Mouse (Mus musculus): ENCODE data around the gene Trim45. TPM values are rescaled to one million over a fixed set of nuclear protein-coding genes. Genes with fewer than 3 reads are reported as not detected.
A peak's percentile ranks its signal among the peaks of the same experiment; 100 is the strongest.

The Trim45 gene
- polyA plus RNA-seq, 1 experiment from 2014 or later, result 8.3 TPM

DNA sequence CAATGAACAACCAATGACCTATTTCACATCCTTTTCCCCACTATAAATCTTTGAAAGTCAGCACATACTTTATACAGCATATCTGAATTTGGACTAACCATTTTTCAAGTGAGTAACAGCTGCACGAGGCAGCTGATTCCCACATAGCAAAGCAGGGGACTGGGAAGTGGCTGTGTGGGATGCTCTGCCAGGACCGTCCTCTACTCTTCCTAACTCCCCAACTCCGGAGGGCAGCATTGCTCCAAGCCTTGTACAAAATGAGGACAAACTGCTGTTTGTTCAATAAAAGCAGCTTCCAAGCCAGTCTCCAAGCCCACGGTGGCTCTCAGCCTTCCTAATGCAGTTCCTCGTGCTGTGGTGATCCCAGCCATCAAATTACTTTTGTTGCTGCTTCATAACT, 11.4 kb upstream of the Trim45 start:
- WGBS, result 67% methylated on average over 5 of the region's 5 CpGs
- Histone ChIP-seq H3K27me3 (no peaks in the 10 kb centered on the region), H3K9ac (replicated peaks) (no peak overlapping the region), H3K9me3 (no peaks in the 10 kb centered on the region), H3K36me3 (no peaks in the 10 kb centered on the region), H3K4me1 (replicated peaks) (no peaks in the 10 kb centered on the region), H3K27ac (no peak overlapping the region), H3K4me3 (replicated peaks) (no peak overlapping the region), H3K4me2 (replicated peaks) (no peak overlapping the region)
- no peak for ATAC-seq

DNA sequence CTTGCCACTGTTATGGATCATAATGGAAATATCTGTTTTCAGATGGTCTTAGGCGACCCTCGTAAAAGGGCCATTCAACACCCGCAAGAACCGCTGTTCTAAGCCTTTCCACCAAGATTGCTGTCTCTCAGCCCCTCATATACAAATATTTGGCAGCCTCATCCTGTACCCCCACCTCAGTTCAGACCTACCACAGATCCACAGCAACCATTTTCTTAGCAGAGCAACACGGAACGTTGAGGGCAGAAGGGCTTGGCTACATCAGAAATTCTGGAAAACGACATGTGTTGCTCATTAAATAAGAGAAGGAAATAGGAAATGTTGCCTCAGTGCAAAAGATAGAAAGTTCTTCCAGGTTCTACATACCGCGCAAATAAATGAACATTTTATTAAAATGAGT, 11.0 kb upstream of the Trim45 start:
- WGBS, result 87% methylated on average over 9 of the region's 9 CpGs

DNA sequence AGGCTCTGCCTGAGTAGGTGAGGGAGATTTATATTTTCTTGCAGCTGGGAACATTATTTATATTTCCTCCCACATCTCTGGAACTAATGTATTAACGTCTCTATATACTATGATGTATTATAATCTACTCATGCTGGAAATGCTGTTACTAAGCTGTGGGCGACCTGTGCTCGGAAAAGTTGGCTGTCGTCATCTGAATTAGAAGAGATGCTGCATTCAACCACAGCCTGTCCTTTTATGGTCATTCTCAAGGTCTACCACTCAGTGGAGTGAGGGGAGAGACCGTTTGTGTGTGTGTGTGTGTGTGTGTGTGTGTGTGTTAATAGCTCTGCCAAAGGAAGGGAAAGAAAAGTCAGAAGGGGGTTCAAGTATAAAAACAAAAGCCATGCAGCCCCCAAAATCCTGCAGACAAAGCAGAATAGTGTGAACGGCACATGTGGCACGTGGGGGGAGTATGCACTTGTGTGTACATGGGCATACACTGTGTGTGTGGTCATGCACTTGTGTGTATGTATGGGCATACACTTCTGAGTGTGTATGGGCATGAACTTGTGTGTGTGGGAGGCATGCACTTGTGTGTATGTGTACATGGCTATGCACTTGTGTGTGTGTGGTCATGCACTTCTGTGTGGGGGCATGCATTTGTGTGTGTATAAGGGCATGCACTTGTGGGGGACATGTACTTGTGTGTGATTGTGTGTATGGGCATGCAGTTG, 10.3 kb upstream of the Trim45 start:
- Histone ChIP-seq H3K4me1 (replicated peaks) (no peaks in the 10 kb centered on the region), H3K27ac (no peak overlapping the region), H3K27me3 (no peaks in the 10 kb centered on the region), H3K4me3 (replicated peaks) (no peak overlapping the region), H3K4me2 (replicated peaks) (no peak overlapping the region), H3K36me3 (no peaks in the 10 kb centered on the region), H3K9me3 (no peaks in the 10 kb centered on the region), H3K9ac (replicated peaks) (no peak overlapping the region)
- WGBS, result 80% methylated on average over 7 of the region's 7 CpGs
- ATAC-seq, result 0 out of 2 replicates have a peak, but pooled peaks have one; percentile 30

More for the DNA sequence above, 11.0 kb upstream of the Trim45 start:
- Histone ChIP-seq H3K27ac (no peak overlapping the region), H3K9me3 (no peaks in the 10 kb centered on the region), H3K4me1 (replicated peaks) (no peaks in the 10 kb centered on the region), H3K4me3 (replicated peaks) (no peak overlapping the region), H3K27me3 (no peaks in the 10 kb centered on the region), H3K9ac (replicated peaks) (no peak overlapping the region), H3K36me3 (no peaks in the 10 kb centered on the region), H3K4me2 (replicated peaks) (no peak overlapping the region)
- no peak for ATAC-seq

DNA sequence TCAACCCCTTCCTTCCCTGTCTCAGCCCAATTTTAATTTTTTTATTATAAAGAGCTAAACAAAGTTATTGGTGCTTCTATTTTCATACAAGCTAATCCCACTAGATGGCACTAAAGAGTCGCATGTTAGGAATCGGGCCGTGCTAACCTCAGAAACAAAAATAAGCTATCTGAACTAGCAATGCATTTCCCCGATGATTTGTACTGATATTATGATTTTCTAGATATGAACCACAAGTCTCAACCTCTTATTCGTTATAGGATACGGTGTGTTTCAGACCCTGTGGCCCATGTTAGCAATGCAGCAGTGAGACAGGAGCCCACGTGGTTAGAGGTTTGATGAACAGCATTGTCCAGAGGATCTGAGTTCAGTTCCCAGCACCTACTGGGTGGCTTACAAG, 5.2 kb upstream of the Trim45 start:
- no peaks in the 10 kb centered on the region for H3K36me3 ChIP-seq
- no peak for ATAC-seq
- H3K4me3 ChIP-seq (replicated peaks), result no peak overlapping the region
- no peak overlapping the region for H3K27ac ChIP-seq
- no peak overlapping the region for H3K4me2 ChIP-seq (replicated peaks)
- H3K4me1 ChIP-seq (replicated peaks), result peaks cover 6% of the 10 kb centered on the region
- WGBS, result 27% methylated on average over 7 of the region's 7 CpGs
- no peak overlapping the region for H3K9ac ChIP-seq (replicated peaks)
- no peaks in the 10 kb centered on the region for H3K27me3 ChIP-seq
- no peaks in the 10 kb centered on the region for H3K9me3 ChIP-seq

DNA sequence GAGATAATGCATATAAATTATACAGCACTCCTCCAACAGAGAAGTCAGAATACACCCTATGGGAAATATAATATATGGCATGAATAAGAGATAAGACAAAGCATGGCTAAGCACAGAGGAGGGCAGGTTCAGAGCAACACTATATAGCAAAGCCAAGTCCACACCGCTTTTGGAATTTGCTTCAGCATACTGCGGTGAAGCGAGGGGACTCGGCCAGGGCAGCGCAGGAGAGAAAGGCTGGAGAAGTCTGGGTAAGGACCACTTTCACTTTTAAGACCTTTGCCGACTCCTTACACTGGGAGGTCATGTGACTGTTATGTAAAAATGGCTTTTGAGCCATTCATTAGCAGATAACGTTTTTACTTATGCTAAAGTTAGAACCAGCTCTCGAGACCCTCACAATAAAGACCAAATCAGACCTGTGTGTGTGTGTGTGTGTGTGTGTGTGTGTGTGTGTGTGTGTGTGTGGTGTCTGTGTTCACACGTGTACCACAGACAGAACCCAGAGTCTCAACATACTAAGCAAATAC, 1.3 kb upstream of the Trim45 start:
- no peaks in the 10 kb centered on the region for H3K27me3 ChIP-seq
- no peak overlapping the region for H3K9ac ChIP-seq (replicated peaks)
- WGBS, result 83% methylated on average over 9 of the region's 9 CpGs
- no peak overlapping the region for H3K4me2 ChIP-seq (replicated peaks)
- H3K27ac ChIP-seq, result no peak overlapping the region
- peaks cover 37% of the 10 kb centered on the region for H3K4me1 ChIP-seq (replicated peaks)
- ATAC-seq, result no peak
- H3K4me3 ChIP-seq (replicated peaks), result no peak overlapping the region
- peaks cover 8% of the 10 kb centered on the region; the same call in 1 of the 2 replicates for H3K36me3 ChIP-seq
- H3K9me3 ChIP-seq, result no peaks in the 10 kb centered on the region

DNA sequence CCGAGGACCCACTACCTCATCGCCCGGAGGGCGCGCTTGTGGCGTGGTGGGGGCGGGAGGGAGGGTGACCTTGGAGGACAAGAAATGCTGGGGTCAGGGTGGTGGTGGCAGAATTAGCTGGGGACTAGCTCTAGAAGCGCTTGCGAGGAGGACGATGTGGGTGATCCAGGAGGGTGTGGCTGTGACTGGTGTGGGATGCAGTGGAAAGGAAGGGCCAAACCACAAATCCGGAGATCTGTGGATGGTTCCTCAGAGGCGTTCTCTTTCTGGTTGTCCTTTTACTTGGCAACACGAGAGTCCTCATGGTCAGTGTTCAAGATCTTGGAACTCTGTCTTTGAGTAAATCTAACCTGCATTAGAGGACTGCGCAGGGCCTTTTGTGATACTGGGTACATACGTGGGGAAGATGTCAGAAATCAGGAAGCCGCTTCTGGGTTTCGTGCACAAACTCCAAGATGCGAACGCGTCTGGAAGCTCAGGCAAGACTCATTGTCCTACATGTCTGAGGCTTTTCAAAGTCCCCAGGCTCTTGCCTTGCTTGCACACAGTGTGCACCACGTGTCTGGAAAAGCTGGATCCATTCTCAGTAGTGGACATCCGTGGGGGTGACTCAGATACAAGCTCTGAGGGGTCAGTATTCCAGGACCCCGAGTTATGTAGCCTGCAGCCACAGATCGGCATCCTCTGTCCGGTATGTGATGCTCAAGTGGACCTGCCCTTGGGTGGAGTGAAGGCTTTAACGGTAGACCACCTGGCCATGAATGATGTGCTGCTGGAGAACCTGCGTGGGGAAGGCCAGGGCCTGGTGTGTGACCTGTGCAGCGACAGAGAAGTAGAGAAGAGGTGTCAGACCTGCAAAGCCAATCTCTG, 739 bp downstream of the Trim45 start:
- H3K4me2 ChIP-seq (replicated peaks), result peak overlapping the region; percentile 70
- WGBS, result 39% methylated on average over 28 of the region's 28 CpGs
- peak; percentile 71 for ATAC-seq
- H3K27ac ChIP-seq, result peak overlapping the region; percentile 80
- H3K4me1 ChIP-seq (replicated peaks), result peaks cover 52% of the 10 kb centered on the region
- no peaks in the 10 kb centered on the region for H3K27me3 ChIP-seq
- H3K4me3 ChIP-seq (replicated peaks), result peak overlapping the region; percentile 55
- H3K36me3 ChIP-seq, result peaks cover 16% of the 10 kb centered on the region
- peak overlapping the region; percentile 76 for H3K9ac ChIP-seq (replicated peaks)
- no peaks in the 10 kb centered on the region for H3K9me3 ChIP-seq

DNA sequence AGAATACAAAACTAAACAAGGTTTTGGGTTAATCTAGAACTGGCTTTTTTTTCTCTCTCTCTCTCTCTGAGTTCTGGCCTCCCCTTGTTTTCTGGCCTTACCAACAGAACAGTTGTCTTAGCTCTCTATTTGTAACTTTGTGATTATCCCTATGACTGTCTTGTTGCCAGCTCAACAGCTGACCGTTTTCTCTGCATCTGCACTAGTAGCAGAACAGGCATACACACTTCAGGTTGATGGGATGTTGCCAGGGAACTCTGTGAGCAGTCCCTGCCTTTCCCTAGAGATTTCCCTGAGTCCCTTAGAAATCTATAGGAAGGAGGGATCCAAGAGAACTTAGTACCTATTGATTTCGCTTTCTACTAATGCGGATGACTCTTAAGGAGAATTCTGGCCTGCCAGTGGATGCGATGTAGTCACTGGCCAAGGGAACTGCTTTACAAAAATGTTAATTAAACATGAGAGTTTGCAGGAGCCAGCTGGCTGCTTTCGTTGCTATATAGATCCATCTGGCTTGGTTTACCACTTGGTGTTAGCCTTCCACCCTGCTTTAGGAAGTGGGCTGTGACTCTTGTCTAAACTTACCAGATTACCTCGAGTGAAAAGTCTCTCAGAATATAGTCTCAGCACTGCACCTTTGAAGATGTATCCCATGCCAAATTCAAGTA, 2.2 kb downstream of the Trim45 start:
- H3K4me3 ChIP-seq (replicated peaks), result no peak overlapping the region
- no peak overlapping the region for H3K4me2 ChIP-seq (replicated peaks)
- H3K27ac ChIP-seq, result no peak overlapping the region
- H3K9me3 ChIP-seq, result no peaks in the 10 kb centered on the region
- no peaks in the 10 kb centered on the region for H3K27me3 ChIP-seq
- no peak for ATAC-seq
- peaks cover 31% of the 10 kb centered on the region for H3K36me3 ChIP-seq
- H3K4me1 ChIP-seq (replicated peaks), result peaks cover 56% of the 10 kb centered on the region
- WGBS, result 80% methylated on average over 6 of the region's 6 CpGs
- no peak overlapping the region for H3K9ac ChIP-seq (replicated peaks)

DNA sequence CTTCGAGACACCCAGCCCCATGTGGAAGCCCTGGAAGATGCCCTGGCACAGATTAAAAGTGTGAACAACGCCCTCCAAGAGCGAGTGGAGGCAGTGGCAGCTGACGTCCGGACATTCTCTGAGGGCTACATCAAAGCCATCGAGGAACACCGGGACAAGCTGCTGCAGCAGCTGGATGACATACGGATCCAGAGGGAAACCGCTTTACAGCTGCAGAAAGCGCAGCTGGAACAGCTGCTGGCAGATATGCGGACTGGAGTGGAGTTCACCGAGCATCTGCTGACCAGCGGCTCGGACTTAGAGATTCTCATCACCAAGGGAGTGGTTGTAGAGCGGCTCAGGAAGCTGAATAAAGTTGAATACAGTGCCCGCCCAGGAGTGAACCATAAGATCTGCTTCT, 3.2 kb downstream of the Trim45 start:
- no peak overlapping the region for H3K9ac ChIP-seq (replicated peaks)
- WGBS, result 83% methylated on average over 16 of the region's 16 CpGs
- ATAC-seq, result no peak

DNA sequence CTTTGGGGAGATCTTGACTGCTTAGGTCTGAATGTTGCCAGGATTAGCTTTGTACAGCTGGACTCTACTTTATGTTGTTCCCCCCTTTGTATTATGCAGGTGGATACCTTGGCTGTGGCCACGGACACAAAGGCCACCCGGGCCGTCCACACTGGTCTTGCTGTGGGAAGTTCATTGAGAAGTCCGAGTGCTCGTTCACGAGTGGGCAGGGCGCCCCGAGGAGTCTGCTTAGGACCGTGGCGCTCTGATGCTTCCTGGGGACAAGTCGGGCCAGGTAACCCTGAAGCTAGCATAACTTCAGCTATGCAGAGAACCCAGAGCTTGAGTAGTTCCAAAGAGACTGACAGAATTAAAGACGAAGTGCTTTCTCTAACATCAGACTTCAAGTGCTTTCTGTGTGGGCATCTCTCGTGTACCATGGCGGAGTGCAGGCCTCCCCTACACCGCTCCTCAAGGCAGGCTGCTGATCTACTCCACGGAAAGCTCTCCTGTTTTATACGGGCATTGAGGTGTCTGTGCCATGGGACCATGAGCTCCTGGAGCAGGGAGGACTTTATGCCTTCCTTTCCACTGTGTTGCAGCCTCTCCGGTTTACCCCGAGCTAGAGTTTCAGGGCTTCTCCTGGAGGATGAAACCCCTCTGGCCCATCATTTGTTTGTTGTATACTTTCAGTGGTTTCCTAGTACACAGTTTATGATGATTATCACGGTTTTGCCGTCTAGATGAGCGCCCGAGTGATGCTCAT, 9.5 kb downstream of the Trim45 start:
- H3K9ac ChIP-seq (replicated peaks), result no peak overlapping the region
- H3K4me2 ChIP-seq (replicated peaks), result no peak overlapping the region
- ATAC-seq, result no peak
- no peak overlapping the region for H3K4me3 ChIP-seq (replicated peaks)
- H3K4me1 ChIP-seq (replicated peaks), result peaks cover 11% of the 10 kb centered on the region
- WGBS, result 94% methylated on average over 23 of the region's 23 CpGs
- H3K27ac ChIP-seq, result no peak overlapping the region
- H3K27me3 ChIP-seq, result no peaks in the 10 kb centered on the region
- H3K9me3 ChIP-seq, result no peaks in the 10 kb centered on the region
- H3K36me3 ChIP-seq, result peaks cover 88% of the 10 kb centered on the region

More for the DNA sequence above, 3.2 kb downstream of the Trim45 start:
- Histone ChIP-seq H3K4me3 (replicated peaks) (no peak overlapping the region), H3K27ac (no peak overlapping the region), H3K4me2 (replicated peaks) (no peak overlapping the region), H3K27me3 (no peaks in the 10 kb centered on the region), H3K4me1 (replicated peaks) (peaks cover 56% of the 10 kb centered on the region), H3K36me3 (peaks cover 40% of the 10 kb centered on the region), H3K9me3 (no peaks in the 10 kb centered on the region)

DNA sequence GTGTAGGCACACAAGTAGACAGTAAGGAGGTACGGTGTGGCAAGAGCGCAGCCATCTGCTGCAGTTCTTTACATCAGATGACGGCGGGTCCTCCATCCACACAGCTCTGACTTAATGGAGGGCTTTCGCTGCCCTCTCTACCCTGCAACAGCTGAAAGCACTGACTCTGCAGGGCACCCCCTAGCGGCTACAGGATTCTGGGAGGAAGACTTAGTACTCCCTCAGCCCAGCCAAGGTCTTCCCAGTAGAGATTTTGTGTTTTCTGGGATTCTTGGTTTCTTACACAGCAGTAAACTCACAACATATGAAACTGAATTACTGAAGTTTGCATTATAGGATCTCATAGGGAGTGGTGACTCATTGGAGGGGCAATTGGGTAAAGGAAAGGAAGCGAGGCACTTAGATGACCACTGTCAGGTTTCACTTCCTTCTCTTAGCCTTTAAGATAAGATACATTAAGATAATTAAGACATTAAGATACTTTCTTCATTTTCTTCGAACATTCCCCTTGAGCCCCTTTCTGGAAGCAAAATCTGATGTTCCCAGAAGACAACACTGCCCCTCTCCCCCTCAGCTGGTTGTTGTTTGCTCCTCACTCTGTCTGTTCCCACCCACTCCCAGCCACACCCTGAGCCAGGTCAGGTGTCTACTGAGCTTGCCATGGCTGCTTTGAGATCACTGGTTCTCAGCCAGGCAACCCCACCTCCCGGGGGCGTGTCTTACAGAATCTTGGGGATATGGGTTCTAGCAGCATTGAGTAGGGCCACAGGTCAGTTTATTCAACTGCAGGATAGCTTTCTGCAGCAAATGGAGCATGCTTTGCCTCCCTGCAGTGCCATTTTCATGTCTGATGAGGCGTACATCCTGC, 10.3 kb downstream of the Trim45 start:
- no peaks in the 10 kb centered on the region for H3K27me3 ChIP-seq
- 75% methylated on average over 11 of the region's 11 CpGs for WGBS
- H3K27ac ChIP-seq, result no peak overlapping the region
- H3K4me3 ChIP-seq (replicated peaks), result no peak overlapping the region
- peaks cover 89% of the 10 kb centered on the region for H3K36me3 ChIP-seq
- no peak overlapping the region for H3K4me2 ChIP-seq (replicated peaks)
- H3K9me3 ChIP-seq, result no peaks in the 10 kb centered on the region
- H3K9ac ChIP-seq (replicated peaks), result no peak overlapping the region
- 0 out of 2 replicates have a peak, but pooled peaks cover 4% of the 10 kb centered on the region for H3K4me1 ChIP-seq (replicated peaks)
- no peak for ATAC-seq

DNA sequence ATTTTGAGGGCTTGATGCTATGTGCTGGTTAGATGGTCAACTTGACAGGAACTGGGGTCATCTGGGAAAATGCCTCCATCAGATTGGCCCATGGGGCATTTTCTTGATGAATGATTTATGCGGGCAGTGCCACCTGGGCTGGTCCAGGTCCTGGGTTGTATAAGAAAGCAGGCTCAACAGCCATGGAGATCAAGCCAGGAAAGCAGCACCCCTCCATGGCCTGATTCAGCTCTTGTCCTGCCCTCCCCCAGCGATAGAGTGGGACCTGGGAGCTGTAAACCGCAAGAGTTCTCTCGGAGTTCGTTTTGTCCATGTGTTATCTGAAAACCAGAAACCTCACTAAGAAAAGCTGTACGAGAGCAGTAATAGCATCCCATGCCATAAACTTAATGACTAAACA, 13.5 kb downstream of the Trim45 start:
- H3K4me1 ChIP-seq (replicated peaks), result no peaks in the 10 kb centered on the region
- no peak for ATAC-seq
- no peak overlapping the region for H3K4me3 ChIP-seq (replicated peaks)
- no peak overlapping the region for H3K4me2 ChIP-seq (replicated peaks)
- whole genome bisulfite sequencing, result 92% methylated on average over 6 of the region's 6 CpGs
- H3K9ac ChIP-seq (replicated peaks), result no peak overlapping the region
- no peaks in the 10 kb centered on the region for H3K27me3 ChIP-seq
- peaks cover 85% of the 10 kb centered on the region for H3K36me3 ChIP-seq
- no peak overlapping the region for H3K27ac ChIP-seq
- H3K9me3 ChIP-seq, result no peaks in the 10 kb centered on the region
